Mouse (Mus musculus) thymus, adult 2 months (tissue): ENCODE measurements around the gene Pagr1b. TPM values are rescaled to one million over a fixed set of nuclear protein-coding genes. Genes with fewer than 3 reads are reported as not detected.

Experiments used
- DNase-seq: peaks from one replicate; pipeline ENCODE4 v3.0.0; 2021
- H3K27ac ChIP-seq: fragments of 200-500 bp; 2 replicates; pipeline ENCODE4 v1.5.1; 2012; ENCODE audit warnings: low read length, control low read depth; ENCODE audit not compliant: control insufficient read depth, insufficient read depth
- H3K27me3 ChIP-seq: fragments of 200-500 bp; 2 replicates; pipeline ENCODE4 v1.6.1; 2012; ENCODE audit warnings: mild to moderate bottlenecking, low read length, moderate library complexity, mixed read lengths; ENCODE audit not compliant: control insufficient read depth, insufficient read depth
- H3K36me3 ChIP-seq: fragments of 200-500 bp; 2 replicates; pipeline ENCODE4 v1.6.1; 2012; ENCODE audit warnings: mild to moderate bottlenecking, low read length, moderate library complexity; ENCODE audit not compliant: control insufficient read depth, insufficient read depth
- H3K4me1 ChIP-seq: fragments of 200-500 bp; replicated peaks from 2 replicates; pipeline ENCODE4 v1.6.1; 2012; ENCODE audit warnings: low read length; ENCODE audit not compliant: control insufficient read depth, insufficient read depth
- H3K4me3 ChIP-seq: fragments of 200-500 bp; 2 replicates; pipeline ENCODE4 v1.5.1; 2012; ENCODE audit warnings: mild to moderate bottlenecking, low read length, control low read depth, moderate library complexity; ENCODE audit not compliant: control insufficient read depth, insufficient read depth
- CTCF ChIP-seq: fragments of 200-500 bp; IDR thresholded peaks from 2 replicates; pipeline ENCODE4 v1.5.1; 2012; ENCODE audit warnings: mild to moderate bottlenecking, control low read depth, low read length, moderate library complexity, borderline replicate concordance; ENCODE audit not compliant: control insufficient read depth, poor library complexity, insufficient read depth; ENCODE audit errors: extremely low read depth
- POLR2A ChIP-seq: fragments of 200-500 bp; IDR thresholded peaks from 2 replicates; pipeline ENCODE4 v1.6.1; 2012; ENCODE audit warnings: mild to moderate bottlenecking, low read length, control low read depth, moderate library complexity; ENCODE audit not compliant: control insufficient read depth, poor library complexity, insufficient read depth; ENCODE audit errors: extremely low read depth
- WGBS: fragments of 180-500 bp; shearing (Covaris S2); methylation state at CpG from one replicate; pipeline ENCODE4 v1.1.7; 2018; 5-methylcytosine and 5-hydroxymethylcytosine counted together
- polyA plus RNA-seq: library from polyadenylated mRNA; depleted of rRNA; stranded (reverse); fragments of >200 nt; gene quantifications from 2 replicates; pipeline ENCODE4 v1.2.3, GENCODE M21; 2012

Pagr1b gene
- polyA plus RNA-seq, 1 experiment, result 5.4 TPM

- TF ChIP-seq POLR2A, result no peak
- TF ChIP-seq CTCF, result no peak
- 84% methylated on average over 10 of the region's 10 CpGs for WGBS
- Histone ChIP-seq H3K27me3 (no peaks in the 10 kb centered on the region), H3K36me3 (peaks cover 7% of the 10 kb centered on the region), H3K4me1 (peaks cover 7% of the 10 kb centered on the region), H3K27ac (no peak overlapping the region), H3K4me3 (no peak overlapping the region)
- no peak for DNase-seq
These were observed 31.4 kb downstream of the Pagr1b start for GRCm38 (mm10) chr7:126984667-126985444.

GRCm38 (mm10) chr7:126983113-126983512 lies 33.2 kb downstream of the Pagr1b start:
- 91% methylated on average over 7 of the region's 7 CpGs for WGBS
- Histone ChIP-seq H3K4me1 (peaks cover 13% of the 10 kb centered on the region), H3K4me3 (no peak overlapping the region), H3K36me3 (peaks cover 20% of the 10 kb centered on the region), H3K27ac (no peak overlapping the region), H3K27me3 (no peaks in the 10 kb centered on the region)
- no peak for TF ChIP-seq CTCF
- no peak for TF ChIP-seq POLR2A
- no peak for DNase-seq

- TF ChIP-seq POLR2A (no peak), CTCF (no peak)
- DNase-seq, result no peak
- no peak overlapping the region for H3K4me3 ChIP-seq
- peaks cover 16% of the 10 kb centered on the region for H3K4me1 ChIP-seq
- H3K27ac ChIP-seq, result no peak overlapping the region
- H3K36me3 ChIP-seq, result peaks cover 23% of the 10 kb centered on the region
- no peaks in the 10 kb centered on the region for H3K27me3 ChIP-seq
- WGBS, result 90% methylated on average over 4 of the region's 4 CpGs
These were observed 34.2 kb downstream of the Pagr1b start for GRCm38 (mm10) chr7:126982054-126982453.

GRCm38 (mm10) chr7:126981601-126982000 lies 34.7 kb downstream of the Pagr1b start:
- peaks cover 20% of the 10 kb centered on the region for H3K4me1 ChIP-seq
- no peak overlapping the region for H3K27ac ChIP-seq
- no peak for TF ChIP-seq POLR2A
- TF ChIP-seq CTCF, result no peak
- DNase-seq, result no peak
- WGBS, result 98% methylated on average over 2 of the region's 2 CpGs
- H3K4me3 ChIP-seq, result no peak overlapping the region
- no peaks in the 10 kb centered on the region for H3K27me3 ChIP-seq
- peaks cover 23% of the 10 kb centered on the region for H3K36me3 ChIP-seq

GRCm38 (mm10) chr7:126978841-126979240 lies 37.4 kb downstream of the Pagr1b start:
- no peak overlapping the region for H3K4me3 ChIP-seq
- 77% methylated on average over 6 of the region's 6 CpGs for WGBS
- DNase-seq, result peak; percentile 22
- TF ChIP-seq POLR2A, result no peak
- no peak for TF ChIP-seq CTCF
- peak overlapping the region; percentile 46; the same call in 1 of the 2 replicates for H3K27ac ChIP-seq
- H3K36me3 ChIP-seq, result peaks cover 23% of the 10 kb centered on the region
- peaks cover 22% of the 10 kb centered on the region for H3K4me1 ChIP-seq
- no peaks in the 10 kb centered on the region for H3K27me3 ChIP-seq

- WGBS, result 29% methylated on average over 14 of the region's 14 CpGs
- Histone ChIP-seq H3K4me3 (peak overlapping the region; percentile 99), H3K27ac (peak overlapping the region; percentile 83; the same call in 1 of the 2 replicates), H3K4me1 (peaks cover 22% of the 10 kb centered on the region), H3K27me3 (no peaks in the 10 kb centered on the region), H3K36me3 (peaks cover 23% of the 10 kb centered on the region)
- TF ChIP-seq CTCF (no peak), POLR2A (no peak)
- no peak for DNase-seq
These were observed 39.3 kb downstream of the Pagr1b start for GRCm38 (mm10) chr7:126976878-126977459.
